Mouse (Mus musculus) hindbrain, embryonic 13.5 days (tissue): ENCODE measurements at regions not wholly inside any gene's neighbourhood (a gene's known extent, or its start where the extent isn't known, plus 50 kb on each side); places are given as distances from the start of the nearest gene placed in this dataset.

ENCODE experiments used
- ATAC-seq: fragments of 200-750 bp; cut with Nextera tagmentation; 2 replicates; pipeline ENCODE4 v1.8.0; 2017; ENCODE audit warnings: moderate TSS enrichment; ENCODE audit not compliant: low FRiP score
- H3K27ac ChIP-seq: fragments of 300-500 bp; sonication (generic); 2 replicates; pipeline ENCODE4 v1.5.1; 2015; ENCODE audit warnings: inconsistent platforms, mild to moderate bottlenecking, moderate library complexity
- H3K27me3 ChIP-seq: fragments of 300-500 bp; sonication (generic); 2 replicates; pipeline ENCODE4 v1.6.1; 2015; ENCODE audit warnings: mild to moderate bottlenecking, inconsistent platforms
- H3K36me3 ChIP-seq: fragments of 300-500 bp; sonication (generic); 2 replicates; pipeline ENCODE4 v1.6.1; 2015; ENCODE audit warnings: mild to moderate bottlenecking, inconsistent platforms
- H3K4me1 ChIP-seq: fragments of 300-500 bp; sonication (generic); replicated peaks from 2 replicates; pipeline ENCODE4 v1.6.1; 2015; ENCODE audit warnings: inconsistent platforms
- H3K4me2 ChIP-seq: fragments of 300-500 bp; sonication (generic); 2 replicates; pipeline ENCODE4 v1.6.1; 2015; ENCODE audit warnings: inconsistent platforms, mild to moderate bottlenecking, moderate library complexity
- H3K4me3 ChIP-seq: fragments of 300-500 bp; sonication (generic); 2 replicates; pipeline ENCODE4 v1.5.1; 2015; ENCODE audit warnings: mild to moderate bottlenecking, inconsistent platforms
- H3K9ac ChIP-seq: fragments of 300-500 bp; sonication (generic); 2 replicates; pipeline ENCODE4 v1.6.1; 2015; ENCODE audit warnings: mild to moderate bottlenecking, inconsistent platforms
- H3K9me3 ChIP-seq: fragments of 300-500 bp; sonication (generic); 2 replicates; pipeline ENCODE4 v1.6.1; 2016; ENCODE audit warnings: inconsistent platforms
- WGBS: fragments of 180-500 bp; shearing (Covaris S2); methylation state at CpG from one replicate; pipeline ENCODE4 v1.1.7; 2015; 5-methylcytosine and 5-hydroxymethylcytosine counted together

DNA sequence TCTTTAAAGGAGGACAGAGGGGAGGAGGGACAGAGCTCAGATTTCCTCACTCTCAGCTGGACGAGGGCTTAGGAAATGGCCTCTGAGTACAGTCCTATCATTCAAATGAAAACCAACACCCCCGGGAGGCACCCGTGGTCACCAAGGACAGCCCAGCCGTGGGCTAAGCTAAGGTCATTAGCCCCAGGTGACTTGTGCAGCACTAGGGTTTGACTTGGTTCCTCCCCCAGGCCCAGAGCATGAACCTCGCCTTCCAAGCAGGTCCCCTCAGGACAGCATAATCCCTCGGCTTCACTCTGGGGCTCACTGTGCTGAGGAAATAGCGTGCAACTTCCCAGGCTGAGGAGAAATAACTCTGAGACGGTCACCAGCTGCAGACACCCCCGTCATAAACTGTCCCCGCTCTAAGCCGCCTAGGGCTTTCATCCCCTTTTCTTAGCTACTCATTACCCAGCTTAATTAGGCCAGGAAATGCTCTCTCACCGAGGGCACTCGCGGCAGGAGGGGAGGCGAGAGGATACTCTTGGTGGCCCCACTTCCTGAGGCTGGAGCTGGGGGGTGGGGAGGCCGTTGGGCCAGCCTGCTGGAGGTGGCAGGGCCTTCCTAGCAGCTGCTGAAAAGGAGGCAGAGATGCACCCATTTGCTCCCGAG, 61.0 kb upstream of the Hdhd5 start:
- Histone ChIP-seq H3K4me3 (no peak overlapping the region), H3K4me2 (peak overlapping the region; percentile 31)
- 4% methylated on average over 17 of the region's 17 CpGs for WGBS

DNA sequence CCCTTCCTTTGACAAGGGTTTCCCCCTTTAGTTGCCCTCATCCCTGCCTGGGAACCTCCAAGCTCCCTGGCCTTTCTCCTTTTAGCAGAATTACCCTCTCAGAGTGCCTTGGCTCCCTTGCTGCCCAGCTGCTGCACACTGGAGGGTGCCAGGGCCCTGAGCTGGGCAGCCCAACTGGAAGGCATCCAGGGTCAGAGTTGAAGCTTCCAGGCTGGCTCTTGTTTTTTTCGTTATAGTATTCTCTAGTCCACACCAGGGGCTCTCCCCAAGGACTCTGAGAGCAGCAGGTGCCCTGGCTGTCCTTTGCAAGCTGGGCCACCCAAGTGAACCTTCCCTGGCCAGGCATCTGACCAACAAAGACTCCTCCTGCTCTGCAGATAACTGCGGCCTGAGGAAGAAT, 59.1 kb upstream of the Hdhd5 start:
- 66% methylated on average over 2 of the region's 2 CpGs for WGBS
- ATAC-seq, result no peak
- no peak overlapping the region for H3K4me3 ChIP-seq
- no peak overlapping the region for H3K4me2 ChIP-seq
- H3K9me3 ChIP-seq, result no peaks in the 10 kb centered on the region
- H3K27ac ChIP-seq, result no peak overlapping the region
- no peaks in the 10 kb centered on the region for H3K36me3 ChIP-seq
- no peak overlapping the region for H3K9ac ChIP-seq
- no peaks in the 10 kb centered on the region for H3K27me3 ChIP-seq
- peaks cover 20% of the 10 kb centered on the region for H3K4me1 ChIP-seq

More for the DNA sequence above, 61.0 kb upstream of the Hdhd5 start:
- no peaks in the 10 kb centered on the region for H3K36me3 ChIP-seq
- peak overlapping the region; percentile 48; the same call in 1 of the 2 replicates for H3K27ac ChIP-seq
- no peak overlapping the region for H3K9ac ChIP-seq
- ATAC-seq, result peak; percentile 49
- H3K4me1 ChIP-seq, result peaks cover 12% of the 10 kb centered on the region
- no peaks in the 10 kb centered on the region for H3K9me3 ChIP-seq
- no peaks in the 10 kb centered on the region for H3K27me3 ChIP-seq

DNA sequence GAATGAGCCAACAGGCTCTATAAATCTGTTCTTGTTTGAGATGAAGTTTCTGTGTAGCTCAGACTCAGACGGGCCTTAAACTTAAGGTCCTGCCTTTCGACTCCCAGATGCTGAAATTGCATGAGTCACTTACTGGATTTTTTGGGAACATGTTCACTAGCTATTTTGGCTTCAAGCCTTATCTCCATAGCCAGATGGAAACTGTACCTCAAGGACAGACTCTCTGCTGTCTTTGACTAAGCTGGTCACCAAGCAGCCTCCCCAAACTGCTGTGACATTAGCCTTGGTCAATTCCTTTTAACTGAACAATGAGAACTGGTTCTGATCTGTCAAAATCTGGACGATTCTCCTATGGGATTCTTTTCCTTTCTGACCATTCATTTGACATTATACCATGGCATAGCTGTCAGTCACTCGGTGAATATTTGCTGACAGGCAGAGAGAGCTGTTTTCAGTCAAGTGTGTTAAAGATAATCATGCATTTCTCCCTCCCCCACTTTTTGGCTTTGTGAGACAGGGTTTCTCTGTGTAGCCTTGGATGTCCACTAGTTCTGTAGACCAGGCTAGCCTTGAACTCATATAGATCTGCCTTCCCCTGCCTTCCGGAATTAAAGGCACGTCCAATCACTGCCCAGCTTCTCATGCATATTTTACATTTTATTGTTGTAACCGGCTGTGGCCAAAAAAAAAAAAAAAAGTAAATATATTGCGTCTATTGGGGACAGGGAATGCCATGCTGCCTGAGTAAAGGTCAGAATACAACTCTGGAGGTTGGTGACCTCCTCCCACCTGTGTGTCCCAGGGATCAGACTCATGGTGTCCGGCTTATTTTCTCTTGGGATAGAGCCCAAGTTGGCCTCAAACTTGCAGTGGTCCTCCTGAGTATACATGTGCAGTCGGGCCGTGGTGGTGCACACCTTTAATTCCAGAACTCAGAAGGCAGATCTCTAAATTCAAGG, 57.9 kb upstream of the Hdhd5 start:
- H3K4me1 ChIP-seq, result peaks cover 22% of the 10 kb centered on the region
- H3K9me3 ChIP-seq, result no peaks in the 10 kb centered on the region
- H3K27ac ChIP-seq, result no peak overlapping the region
- H3K36me3 ChIP-seq, result no peaks in the 10 kb centered on the region
- ATAC-seq, result no peak
- no peak overlapping the region for H3K9ac ChIP-seq
- 86% methylated on average over 11 of the region's 11 CpGs for WGBS
- no peak overlapping the region for H3K4me3 ChIP-seq
- H3K27me3 ChIP-seq, result no peaks in the 10 kb centered on the region
- H3K4me2 ChIP-seq, result no peak overlapping the region

DNA sequence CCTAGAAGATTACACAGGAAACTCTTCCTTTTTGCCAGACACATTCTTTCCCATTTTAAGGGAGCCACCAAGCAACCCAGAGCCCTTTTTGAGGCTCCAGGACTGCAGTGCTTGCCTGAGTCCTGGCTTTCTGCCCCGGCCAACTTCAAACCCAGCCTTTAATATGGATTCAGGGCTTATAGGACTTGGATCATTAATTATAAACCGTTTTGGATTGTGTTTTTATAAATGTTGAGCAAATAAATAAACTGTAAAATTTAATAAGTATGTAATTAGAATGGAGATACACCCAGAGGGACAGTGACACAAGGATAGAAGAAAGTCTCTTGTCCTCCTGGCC, 54.8 kb upstream of the Hdhd5 start:
- no peak for ATAC-seq
- Histone ChIP-seq H3K27ac (peak overlapping the region; percentile 52), H3K27me3 (no peaks in the 10 kb centered on the region), H3K9ac (no peak overlapping the region), H3K4me2 (no peak overlapping the region), H3K36me3 (no peaks in the 10 kb centered on the region), H3K9me3 (no peaks in the 10 kb centered on the region), H3K4me1 (peaks cover 15% of the 10 kb centered on the region), H3K4me3 (no peak overlapping the region)
- 58% methylated on average over 2 of the region's 2 CpGs for WGBS

DNA sequence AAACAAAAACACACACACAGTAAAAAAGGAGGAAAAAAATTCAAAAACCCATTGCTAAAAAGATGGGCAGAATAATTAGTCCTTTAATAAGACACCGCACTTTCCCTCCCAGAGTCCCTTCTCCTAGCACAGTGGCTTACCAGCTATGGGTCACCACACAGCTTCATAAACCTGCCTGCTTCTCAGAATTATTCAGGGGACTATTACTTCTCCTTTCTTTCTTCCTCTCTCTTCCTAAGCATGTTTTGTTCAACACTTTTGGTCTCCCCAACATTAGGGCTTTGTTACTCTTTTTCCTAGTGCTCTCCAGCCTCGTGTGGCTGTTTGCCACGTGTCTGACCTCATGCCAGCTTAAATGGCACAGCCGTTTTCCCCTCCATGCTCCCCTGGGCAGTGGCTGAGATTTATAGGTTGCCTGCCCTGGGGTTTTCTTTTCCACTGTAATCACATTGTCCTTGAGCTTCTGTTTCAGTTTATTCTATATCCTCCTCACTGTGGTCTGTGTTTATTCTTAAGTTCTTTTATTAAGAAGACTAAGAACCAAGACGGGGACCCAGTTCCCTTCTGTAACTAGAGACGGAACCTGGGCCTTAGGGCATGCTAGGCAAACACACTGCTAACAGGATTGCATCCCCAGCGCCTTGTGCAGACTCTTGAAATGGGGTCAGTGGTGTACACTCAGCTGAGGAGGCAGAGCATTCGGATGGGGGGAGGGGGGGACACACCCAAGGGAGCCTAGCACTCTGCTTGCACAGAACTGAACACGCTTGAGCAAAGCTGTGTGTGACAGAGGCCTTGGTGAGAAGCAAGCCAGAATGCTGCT, 54.2 kb upstream of the Hdhd5 start:
- 34% methylated on average over 9 of the region's 9 CpGs for WGBS
- H3K4me1 ChIP-seq, result peaks cover 20% of the 10 kb centered on the region
- H3K27ac ChIP-seq, result peak overlapping the region; percentile 52

DNA sequence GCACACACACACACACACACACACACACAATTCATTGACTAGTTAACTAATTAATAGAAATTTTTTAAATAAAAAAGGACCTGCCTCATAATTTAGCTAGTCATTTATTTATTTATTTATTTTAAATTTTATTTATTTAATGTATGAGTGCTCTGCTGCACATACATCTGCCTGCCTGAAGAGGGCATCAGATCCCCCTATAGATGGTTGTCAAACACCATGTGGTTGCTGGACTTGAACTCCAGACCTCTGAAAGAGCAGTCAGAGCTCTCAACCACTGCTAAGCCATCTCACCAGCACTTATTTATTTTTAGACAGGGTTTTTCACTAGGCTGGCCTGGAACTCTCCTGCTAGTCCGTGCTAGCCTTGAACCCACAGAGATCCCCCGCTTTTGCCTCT, 50.6 kb upstream of the Hdhd5 start:
- no peak overlapping the region for H3K4me2 ChIP-seq
- 92% methylated on average over 2 of the region's 2 CpGs for WGBS
- no peak overlapping the region for H3K4me3 ChIP-seq
- peaks cover 40% of the 10 kb centered on the region for H3K4me1 ChIP-seq
- 0 out of 2 replicates have a peak, but pooled peaks cover 3% of the 10 kb centered on the region for H3K27me3 ChIP-seq
- no peak overlapping the region for H3K9ac ChIP-seq
- H3K36me3 ChIP-seq, result no peaks in the 10 kb centered on the region
- no peaks in the 10 kb centered on the region for H3K9me3 ChIP-seq
- no peak for ATAC-seq
- no peak overlapping the region for H3K27ac ChIP-seq

More for the DNA sequence above, 54.2 kb upstream of the Hdhd5 start:
- peak; percentile 50; the same call in 1 of the 2 replicates for ATAC-seq
- no peaks in the 10 kb centered on the region for H3K27me3 ChIP-seq
- H3K4me2 ChIP-seq, result no peak overlapping the region
- no peak overlapping the region for H3K9ac ChIP-seq
- H3K36me3 ChIP-seq, result no peaks in the 10 kb centered on the region
- H3K9me3 ChIP-seq, result no peaks in the 10 kb centered on the region
- no peak overlapping the region for H3K4me3 ChIP-seq
